Mouse (Mus musculus): ENCODE data around the gene Olfr175-ps1.

Olfr175-ps1 gene

GRCm38 (mm10) chr16:58826732-58827319 lies at the start of gene Olfr175-ps1:
Gene Olfr175-ps1 (minus strand): TSS chr16:58826782.
- DNase-seq (ENCODE audit: low read depth, low spot score), result no peak

GRCm38 (mm10) chr16:58874668-58875067 lies 48.1 kb upstream of the Olfr175-ps1 start, which contains the start of gene Olfr177:
Gene Olfr177 (minus strand): TSS chr16:58874768.
- no peak for DNase-seq (ENCODE audit: low read depth, low spot score)

GRCm38 (mm10) chr16:58861479-58861878 lies 34.9 kb upstream of the Olfr175-ps1 start:
- DNase-seq (ENCODE audit: low read depth, low spot score), result no peak

- no peak for DNase-seq (ENCODE audit: low read depth, low spot score)
Measured at GRCm38 (mm10) chr16:58860032-58860737, 33.6 kb upstream of the Olfr175-ps1 start.

- DNase-seq (ENCODE audit: low read depth, low spot score), result no peak
Measured at GRCm38 (mm10) chr16:58800168-58800567, 26.4 kb downstream of the Olfr175-ps1 start, which contains the start of gene Olfr173. Gene Olfr173 (minus strand): TSS chr16:58800268.

Measured in R1 (cell line).